Mouse (Mus musculus) midbrain, embryonic 11.5 days (tissue): Measurements from ENCODE around the gene Bloc1s1. TPM values are rescaled to one million over a fixed set of nuclear protein-coding genes. Genes with fewer than 3 reads are reported as not detected.

Source experiments
- ATAC-seq: fragments of 200-750 bp; cut with Nextera tagmentation; 2 replicates; pipeline ENCODE4 v1.8.0; 2017; ENCODE audit warnings: moderate TSS enrichment, moderate library complexity; ENCODE audit not compliant: low FRiP score
- DNase-seq: peaks from one replicate; pipeline ENCODE4 v3.0.0; 2015; ENCODE audit warnings: low spot score; ENCODE audit errors: missing footprints
- H3K27ac ChIP-seq: fragments of 300-500 bp; sonication (generic); 2 replicates; pipeline ENCODE4 v1.5.1; 2014; ENCODE audit warnings: low read depth, low read length
- H3K27me3 ChIP-seq: fragments of 300-500 bp; sonication (generic); 2 replicates; pipeline ENCODE4 v1.6.1; 2014; ENCODE audit warnings: mild to moderate bottlenecking, low read length, moderate library complexity, mixed read lengths; ENCODE audit not compliant: control insufficient read depth, insufficient read depth
- H3K36me3 ChIP-seq: fragments of 300-500 bp; sonication (generic); 2 replicates; pipeline ENCODE4 v1.6.1; 2014; ENCODE audit warnings: mild to moderate bottlenecking, low read length, moderate library complexity, mixed read lengths; ENCODE audit not compliant: control insufficient read depth, insufficient read depth
- H3K4me1 ChIP-seq: fragments of 300-500 bp; sonication (generic); 2 replicates; pipeline ENCODE4 v1.6.1; 2014; ENCODE audit warnings: low read length; ENCODE audit not compliant: control insufficient read depth, insufficient read depth
- H3K4me2 ChIP-seq: fragments of 300-500 bp; sonication (generic); 2 replicates; pipeline ENCODE4 v1.6.1; 2014; ENCODE audit warnings: mild to moderate bottlenecking, moderate library complexity
- H3K4me3 ChIP-seq: fragments of 300-500 bp; sonication (generic); 2 replicates; pipeline ENCODE4 v1.5.1; 2014; ENCODE audit warnings: low read depth, low read length
- H3K9ac ChIP-seq: fragments of 300-500 bp; sonication (generic); 2 replicates; pipeline ENCODE4 v1.6.1; 2014; ENCODE audit warnings: low read length
- H3K9me3 ChIP-seq: fragments of 300-500 bp; sonication (generic); 2 replicates; pipeline ENCODE4 v1.6.1; 2016; ENCODE audit warnings: low read length; ENCODE audit not compliant: control insufficient read depth
- WGBS: fragments of 180-500 bp; shearing (Covaris S2); extraction: QIAGEN DNeasy Blood & Tissue Kit; methylation state at CpG from one replicate; pipeline ENCODE4 v1.1.7; 2014; 5-methylcytosine and 5-hydroxymethylcytosine counted together
- polyA plus RNA-seq: library from polyadenylated mRNA; unstranded; fragments of >200 nt; fragmentation: Nextera tagmentation; extraction: Ambion mirVana; gene quantifications from 2 replicates; pipeline ENCODE4 v1.2.1, GENCODE M21; 2014

Bloc1s1 gene
- polyA plus RNA-seq, 1 experiment from 2014 or later: 271 TPM

GRCm38 (mm10) chr10:128902409-128902988 is 21.3 kb downstream of the Bloc1s1 start:
- Histone ChIP-seq H3K9me3 (no peaks in the 10 kb centered on the region), H3K4me1 (no peaks in the 10 kb centered on the region), H3K27me3 (no peaks in the 10 kb centered on the region), H3K9ac (no peak overlapping the region), H3K4me3 (no peak overlapping the region), H3K36me3 (no peaks in the 10 kb centered on the region), H3K27ac (no peak overlapping the region), H3K4me2 (no peak overlapping the region)
- no peak for DNase-seq
- WGBS: 82% methylated on average over 3 of the region's 3 CpGs
- no peak for ATAC-seq

GRCm38 (mm10) chr10:128901409-128901808 is 22.4 kb downstream of the Bloc1s1 start:
- H3K36me3 ChIP-seq: no peaks in the 10 kb centered on the region
- no peak for ATAC-seq
- 59% methylated on average over 1 of the region's 1 CpGs for WGBS
- H3K9ac ChIP-seq: no peak overlapping the region
- DNase-seq: no peak
- H3K27ac ChIP-seq: no peak overlapping the region
- no peak overlapping the region for H3K4me3 ChIP-seq
- no peaks in the 10 kb centered on the region for H3K4me1 ChIP-seq
- H3K9me3 ChIP-seq: no peaks in the 10 kb centered on the region
- no peak overlapping the region for H3K4me2 ChIP-seq
- peaks cover 6% of the 10 kb centered on the region; the same call in 1 of the 2 replicates for H3K27me3 ChIP-seq

GRCm38 (mm10) chr10:128900698-128901097 is 23.1 kb downstream of the Bloc1s1 start, which contains the start of gene Cd63:
TSS of gene Cd63 (plus strand) at chr10:128900989.
- 90% methylated on average over 3 of the region's 3 CpGs for WGBS
- no peak for DNase-seq

GRCm38 (mm10) chr10:128899759-128900490 is 23.9 kb downstream of the Bloc1s1 start:
- ATAC-seq (no peak), DNase-seq (no peak)
- H3K9ac ChIP-seq: no peak overlapping the region
- H3K36me3 ChIP-seq: no peaks in the 10 kb centered on the region
- no peaks in the 10 kb centered on the region for H3K4me1 ChIP-seq
- H3K27me3 ChIP-seq: peaks cover 11% of the 10 kb centered on the region; the same call in 1 of the 2 replicates
- H3K4me2 ChIP-seq: no peak overlapping the region
- no peak overlapping the region for H3K4me3 ChIP-seq
- WGBS: 77% methylated on average over 6 of the region's 6 CpGs
- H3K27ac ChIP-seq: no peak overlapping the region
- H3K9me3 ChIP-seq: no peaks in the 10 kb centered on the region

More at GRCm38 (mm10) chr10:128900698-128901097, 23.1 kb downstream of the Bloc1s1 start, which contains the start of gene Cd63:
- H3K27ac ChIP-seq: no peak within 1 kb of the TSS
- H3K4me1 ChIP-seq: no peaks in the 10 kb centered on the region
- no peak within 1 kb of the TSS for H3K4me2 ChIP-seq
- H3K4me3 ChIP-seq: no peak within 1 kb of the TSS
- no peak for ATAC-seq
- H3K9me3 ChIP-seq: no peaks in the 10 kb centered on the region
- no peaks in the 10 kb centered on the region for H3K36me3 ChIP-seq
- no peak within 1 kb of the TSS for H3K9ac ChIP-seq
- H3K27me3 ChIP-seq: peaks cover 11% of the 10 kb centered on the region; the same call in 1 of the 2 replicates

- no peak overlapping the region for H3K4me3 ChIP-seq
- peaks cover 1% of the 10 kb centered on the region; the same call in 1 of the 2 replicates for H3K4me1 ChIP-seq
- no peak overlapping the region for H3K27ac ChIP-seq
- no peak for DNase-seq
- H3K36me3 ChIP-seq: no peaks in the 10 kb centered on the region
- ATAC-seq: no peak
- no peak overlapping the region for H3K4me2 ChIP-seq
- 37% methylated on average over 1 of the region's 1 CpGs for WGBS
- peaks cover 11% of the 10 kb centered on the region; the same call in 1 of the 2 replicates for H3K27me3 ChIP-seq
- H3K9me3 ChIP-seq: no peaks in the 10 kb centered on the region
- H3K9ac ChIP-seq: no peak overlapping the region
These were observed 26.3 kb downstream of the Bloc1s1 start for GRCm38 (mm10) chr10:128897501-128897900.

- no peak for DNase-seq
- no peaks in the 10 kb centered on the region for H3K9me3 ChIP-seq
- no peak overlapping the region for H3K4me2 ChIP-seq
- no peak overlapping the region for H3K4me3 ChIP-seq
- 73% methylated on average over 1 of the region's 1 CpGs for WGBS
- no peak for ATAC-seq
- H3K27me3 ChIP-seq: peaks cover 11% of the 10 kb centered on the region; the same call in 1 of the 2 replicates
- H3K27ac ChIP-seq: no peak overlapping the region
- no peaks in the 10 kb centered on the region for H3K36me3 ChIP-seq
- no peak overlapping the region for H3K9ac ChIP-seq
- peaks cover 3% of the 10 kb centered on the region; the same call in 1 of the 2 replicates for H3K4me1 ChIP-seq
These were observed 27.0 kb downstream of the Bloc1s1 start for GRCm38 (mm10) chr10:128896807-128897206.

GRCm38 (mm10) chr10:128895952-128896693 is 27.7 kb downstream of the Bloc1s1 start:
- no peak for DNase-seq
- ATAC-seq: no peak

GRCm38 (mm10) chr10:128895437-128895836 is 28.4 kb downstream of the Bloc1s1 start:
- Histone ChIP-seq H3K36me3 (no peaks in the 10 kb centered on the region), H3K9me3 (no peaks in the 10 kb centered on the region), H3K4me1 (peaks cover 3% of the 10 kb centered on the region; the same call in 1 of the 2 replicates), H3K4me2 (no peak overlapping the region), H3K9ac (no peak overlapping the region), H3K4me3 (no peak overlapping the region), H3K27ac (no peak overlapping the region), H3K27me3 (peaks cover 11% of the 10 kb centered on the region; the same call in 1 of the 2 replicates)
- under 1% methylated on average over 9 of the region's 9 CpGs for WGBS
- DNase-seq: peak; percentile 99
- no peak for ATAC-seq

More at GRCm38 (mm10) chr10:128895952-128896693, 27.7 kb downstream of the Bloc1s1 start:
- no peak overlapping the region for H3K27ac ChIP-seq
- H3K4me1 ChIP-seq: peaks cover 3% of the 10 kb centered on the region; the same call in 1 of the 2 replicates
- peaks cover 11% of the 10 kb centered on the region; the same call in 1 of the 2 replicates for H3K27me3 ChIP-seq
- no peak overlapping the region for H3K4me3 ChIP-seq
- H3K36me3 ChIP-seq: no peaks in the 10 kb centered on the region
- no peak overlapping the region for H3K9ac ChIP-seq
- no peak overlapping the region for H3K4me2 ChIP-seq
- no peaks in the 10 kb centered on the region for H3K9me3 ChIP-seq
- under 1% methylated on average over 17 of the region's 17 CpGs for WGBS
